Mouse (Mus musculus): ENCODE data around the gene Myo3b.

- TF ChIP-seq CTCF (IDR thresholded peaks at IDR 0.05; ENCODE audit: extremely low read depth, insufficient read length, insufficient replicate concordance, low read depth, low read length) (no peak), POLR2A (IDR thresholded peaks at IDR 0.05; ENCODE audit: low read depth, low read length) (no peak)
Observed at GRCm38 (mm10) chr2:70176823-70177708, 138.1 kb downstream of the Myo3b start.
